Mouse (Mus musculus) gastrocnemius, adult 18-20 months (tissue): ENCODE measurements around the gene Cd164l2. TPM values are rescaled to one million over a fixed set of nuclear protein-coding genes. Genes with fewer than 3 reads are reported as not detected.

Experiments used
- DNase-seq: peaks from one replicate; pipeline ENCODE4 v3.0.0; 2021; ENCODE audit warnings: low spot score
- long read RNA-seq, 2 experiments: library from polyadenylated mRNA; stranded (forward); transcript quantifications; one replicate each; pipeline ENCODE4 v2.0.0; 2021
- total RNA-seq, 2 experiments: library from RNA; stranded (reverse); gene quantifications; 2 replicates each; pipeline ENCODE4 v1.2.3; 2021

The Cd164l2 gene
- not detected for total RNA-seq
- long read RNA-seq, experiment 1, partial matches to known transcripts: 0 of 1 reads
- long read RNA-seq, experiment 1, other reads (novel, unspliced or antisense): 0 of 1 reads
- long read RNA-seq, experiment 2: 0 reads

DNA sequence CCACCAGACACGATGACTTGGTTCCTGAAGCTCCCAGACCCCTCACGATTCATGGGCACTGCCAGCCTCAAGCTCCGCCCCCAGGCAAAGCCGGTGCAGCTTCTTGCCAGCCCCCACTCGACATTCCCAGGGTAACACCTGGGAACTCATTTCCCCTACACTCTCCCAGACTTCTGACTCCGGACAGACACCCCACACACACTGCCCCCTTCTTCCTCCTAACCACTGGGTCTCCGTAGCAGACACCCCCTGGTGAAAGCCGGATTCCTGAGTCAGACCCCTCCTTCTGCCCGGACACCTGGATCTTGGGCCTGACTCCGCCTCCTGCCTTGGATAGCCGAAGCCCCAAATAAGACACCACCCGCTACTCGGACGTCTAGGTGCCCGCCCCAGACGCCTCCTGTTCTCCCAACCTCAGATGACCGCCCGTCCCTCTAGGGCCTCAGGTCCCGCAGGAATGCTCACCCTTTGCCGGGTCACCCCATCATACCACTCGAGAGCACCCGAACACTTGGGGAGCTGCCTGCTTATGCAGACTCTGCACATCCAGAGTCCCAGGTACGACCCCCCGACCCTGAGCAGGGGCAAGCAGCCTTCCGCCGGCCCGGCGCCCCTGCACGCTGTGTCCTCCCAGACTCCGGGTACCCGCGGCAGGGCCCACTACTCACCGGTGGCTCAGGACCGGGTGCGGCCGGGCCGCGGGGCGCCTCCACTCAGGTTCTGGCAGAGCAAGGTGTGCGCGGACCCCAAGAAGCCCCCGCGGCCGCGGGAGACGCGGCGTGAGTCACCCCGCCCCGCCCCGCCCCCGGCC, at the start of gene Cd164l2, which contains the start of gene Gpr3:
Cd164l2 (plus strand) TSS at position 381 of the 811 bp plus-strand sequence.
Gpr3 (minus strand) TSS at position 786 of the 811 bp plus-strand sequence.
- no peak for DNase-seq

DNA sequence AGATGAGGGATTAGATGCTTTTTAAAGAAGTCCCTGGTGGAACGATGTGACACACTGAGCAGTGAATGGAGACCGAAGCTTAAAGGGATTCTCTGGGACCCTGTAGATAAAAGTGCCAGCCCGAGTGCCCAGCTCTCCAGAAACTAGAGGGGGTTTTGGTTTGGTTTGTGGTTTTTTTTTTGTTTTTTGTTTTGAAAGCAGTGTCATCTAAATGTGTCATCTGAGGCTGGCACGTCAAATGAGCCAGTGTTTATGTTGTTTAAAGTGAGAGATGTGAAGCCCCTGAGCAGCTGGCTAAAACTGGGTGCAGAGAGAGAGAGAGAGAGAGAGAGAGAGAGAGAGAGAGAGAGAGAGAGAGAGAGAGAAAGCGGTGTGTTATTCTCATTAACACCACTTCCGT, 49.7 kb upstream of the Cd164l2 start:
- DNase-seq: no peak

GRCm38 (mm10) chr4:133166773-133167172, 45.2 kb upstream of the Cd164l2 start:
- DNase-seq: no peak

DNA sequence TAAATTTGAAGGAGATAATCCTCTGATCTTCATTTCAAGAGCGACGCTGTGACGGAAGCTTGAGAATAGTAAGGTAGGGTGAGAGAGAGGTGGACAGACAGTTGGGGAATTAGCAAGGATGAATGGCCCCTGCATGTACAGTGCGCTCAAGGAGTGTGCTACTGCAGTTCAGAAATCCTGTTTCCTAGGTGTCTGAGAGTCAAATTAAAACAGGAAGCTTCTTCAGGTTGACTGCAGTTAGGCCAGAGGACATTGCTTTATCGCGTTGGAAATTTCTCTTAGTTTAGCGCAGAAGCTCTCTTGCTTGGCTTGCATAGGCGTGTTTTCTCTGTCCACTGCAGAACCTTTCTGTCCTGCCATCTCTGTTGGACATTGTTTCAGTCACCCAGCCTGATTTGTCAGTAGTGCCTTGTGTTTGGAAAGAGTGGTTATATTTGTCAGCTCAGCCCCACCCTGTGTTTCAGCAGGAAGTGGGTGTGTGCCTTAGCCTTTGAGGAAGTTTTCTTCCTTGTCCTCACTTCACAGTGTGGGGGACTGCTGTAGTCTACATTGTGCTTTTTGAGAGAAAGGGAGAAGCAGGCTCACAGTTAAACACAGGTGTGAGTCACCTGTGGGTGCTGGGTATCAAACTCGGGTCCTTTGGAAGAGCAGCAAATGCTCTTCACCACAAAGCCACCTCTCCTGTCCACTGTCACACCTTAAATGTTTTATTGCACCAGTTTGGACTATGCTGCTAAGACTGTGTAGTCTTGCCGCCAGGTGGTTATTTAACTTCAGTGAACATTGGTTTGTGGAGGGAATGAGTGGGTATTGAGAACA, 42.5 kb upstream of the Cd164l2 start:
- peak; percentile 53 for DNase-seq

DNA sequence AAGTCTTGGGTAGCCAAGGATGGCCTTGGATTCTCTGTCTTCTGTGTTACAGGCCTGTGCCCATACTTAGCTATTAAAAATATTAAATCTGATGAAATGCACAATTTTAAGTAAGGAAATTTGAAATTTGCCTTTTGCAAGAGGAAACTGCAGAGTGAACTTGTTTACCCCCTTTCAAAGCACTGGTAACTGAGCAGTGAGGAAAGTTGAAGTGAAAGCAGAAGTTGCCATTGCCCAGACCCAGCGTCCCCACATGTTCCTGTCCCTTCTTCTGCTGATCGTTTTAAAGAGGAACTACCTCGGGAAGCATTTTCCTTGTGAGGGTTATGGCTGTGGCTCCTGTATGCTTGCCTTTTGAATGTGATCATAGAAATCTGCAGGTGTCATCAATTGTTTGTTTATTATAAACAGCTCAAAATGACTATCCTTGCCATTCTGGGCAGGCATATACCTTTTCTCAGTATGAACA, 41.8 kb upstream of the Cd164l2 start:
- no peak for DNase-seq

- DNase-seq: no peak
These were observed 41.3 kb upstream of the Cd164l2 start for GRCm38 (mm10) chr4:133170616-133171015.

DNA sequence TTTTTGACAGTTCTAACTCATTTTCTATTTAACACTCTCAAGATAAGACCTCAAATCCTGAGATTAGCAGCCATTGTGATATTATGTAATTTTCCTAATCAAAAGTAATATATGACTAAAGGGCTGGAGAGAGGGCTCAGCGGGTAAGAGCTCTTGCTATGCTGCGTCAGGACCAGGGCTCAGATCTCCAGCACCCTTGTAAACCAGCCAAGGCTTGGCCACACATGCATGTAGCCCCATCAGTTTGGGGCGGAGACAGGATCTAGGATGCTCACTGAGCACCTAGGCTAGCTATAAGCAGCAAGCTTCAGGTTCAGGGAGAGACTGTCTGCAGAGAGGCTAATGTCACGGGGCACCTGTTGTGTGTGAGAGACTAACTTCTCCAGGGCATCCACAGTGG, 39.5 kb upstream of the Cd164l2 start:
- no peak for DNase-seq

DNA sequence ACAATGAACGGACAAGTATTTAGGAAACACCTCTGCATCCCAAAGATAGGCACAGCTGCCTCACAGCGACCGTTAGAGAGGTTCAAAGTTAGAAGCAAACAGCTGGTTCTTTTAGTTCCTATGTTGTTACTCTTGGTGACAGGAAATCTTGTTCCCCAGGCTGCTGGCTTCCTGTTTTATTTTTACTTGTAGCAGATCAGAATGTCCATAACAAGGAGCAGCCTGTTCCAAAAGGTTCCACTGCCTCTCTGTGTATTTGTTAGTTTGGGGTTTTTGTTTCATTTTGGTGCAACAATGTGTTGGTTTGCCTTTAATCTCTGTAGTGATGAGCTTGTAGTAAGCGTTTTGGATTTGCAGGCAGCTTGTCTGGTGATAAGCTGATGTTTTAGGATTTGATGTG, 37.6 kb upstream of the Cd164l2 start:
- peak; percentile 46 for DNase-seq

- no peak for DNase-seq
These were observed 36.7 kb upstream of the Cd164l2 start for GRCm38 (mm10) chr4:133175274-133175673.

DNA sequence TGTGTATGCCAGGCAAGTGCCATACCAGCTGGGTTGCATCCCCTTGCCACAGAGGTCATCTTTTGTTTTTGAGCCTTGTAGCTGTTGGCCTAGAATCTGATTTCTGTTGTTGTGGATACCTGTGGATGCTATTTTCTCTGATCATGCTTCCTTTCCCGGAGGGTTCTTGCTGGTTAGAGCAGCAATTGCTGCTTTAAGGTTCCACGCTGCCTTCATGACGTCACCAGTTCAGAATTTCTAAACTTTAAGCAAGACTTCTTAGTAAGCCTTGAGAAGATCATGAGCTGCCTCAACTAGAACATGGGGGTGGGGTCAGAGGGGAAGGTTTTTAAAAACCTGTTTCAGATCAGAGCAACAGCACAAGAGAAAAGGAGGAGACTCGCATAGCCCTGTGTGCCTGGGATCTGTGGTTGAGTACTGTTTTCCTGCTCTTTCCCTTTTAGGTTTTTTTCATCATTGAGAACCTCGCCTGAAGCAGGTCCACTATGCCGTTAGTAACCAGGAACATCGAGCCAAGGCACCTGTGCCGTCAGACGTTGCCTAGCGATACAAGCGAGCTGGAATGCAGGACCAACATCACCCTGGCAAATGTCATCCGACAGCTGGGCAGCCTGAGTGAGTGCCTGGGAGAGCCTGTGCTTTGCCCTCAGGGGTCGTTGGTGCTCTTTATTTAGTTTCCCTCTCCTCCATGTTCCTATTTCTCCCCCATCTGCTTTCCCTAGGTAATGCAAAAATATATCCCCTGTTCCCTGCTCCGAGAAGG, 35.8 kb upstream of the Cd164l2 start:
- DNase-seq: no peak

DNA sequence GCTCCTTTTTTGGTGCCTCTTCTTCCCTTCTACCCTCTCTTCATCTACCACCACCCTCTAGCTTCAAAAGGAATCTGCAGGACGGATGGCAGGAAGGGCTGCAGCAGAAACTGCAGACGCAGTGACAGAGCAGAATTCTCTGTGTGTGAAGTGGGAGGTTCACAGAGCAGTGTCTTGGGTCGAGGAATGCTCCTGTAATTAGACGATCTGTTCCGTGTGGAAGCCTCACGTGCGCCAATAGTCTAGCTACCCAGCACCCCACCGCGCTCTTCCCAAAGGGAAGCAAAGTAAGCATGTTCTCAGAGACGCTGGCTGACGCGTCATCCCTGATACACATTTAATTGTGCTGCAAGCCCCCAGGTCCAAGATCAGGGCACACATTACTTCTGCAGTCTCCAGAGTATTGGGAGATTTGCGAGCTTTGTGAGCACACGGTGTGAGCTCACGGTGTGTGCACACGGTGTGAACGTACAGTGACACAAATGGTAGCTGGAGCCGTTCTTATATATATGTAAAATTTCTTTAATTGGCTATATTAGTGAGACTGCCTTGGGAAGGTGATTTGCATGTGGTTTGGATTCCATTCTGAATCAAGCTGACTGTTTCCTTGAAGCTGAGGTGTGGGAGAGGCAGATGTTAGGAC, 35.0 kb upstream of the Cd164l2 start:
- no peak for DNase-seq

DNA sequence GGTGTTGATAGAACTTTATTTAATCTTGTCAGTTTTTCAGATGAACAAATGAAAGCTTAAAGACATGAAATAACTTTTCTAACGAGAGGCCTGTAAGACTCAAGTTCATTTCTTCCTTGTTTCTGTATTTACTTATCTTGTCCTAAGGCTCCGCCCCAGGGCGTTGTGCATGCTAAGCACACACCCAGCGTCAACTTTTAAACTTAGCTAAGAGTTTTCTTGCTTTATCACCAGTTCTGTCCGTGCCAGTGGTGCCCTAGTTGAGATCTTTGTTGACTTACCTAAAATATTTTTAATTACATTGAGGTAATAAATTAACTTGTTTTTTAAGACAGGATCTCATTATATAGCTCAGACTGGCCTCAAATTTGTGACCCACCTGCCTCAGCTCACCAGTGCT, 33.6 kb upstream of the Cd164l2 start:
- no peak for DNase-seq

- DNase-seq: no peak
These were observed 32.7 kb upstream of the Cd164l2 start for GRCm38 (mm10) chr4:133179258-133179657.

GRCm38 (mm10) chr4:133182439-133183033, 29.4 kb upstream of the Cd164l2 start:
- DNase-seq: no peak

DNA sequence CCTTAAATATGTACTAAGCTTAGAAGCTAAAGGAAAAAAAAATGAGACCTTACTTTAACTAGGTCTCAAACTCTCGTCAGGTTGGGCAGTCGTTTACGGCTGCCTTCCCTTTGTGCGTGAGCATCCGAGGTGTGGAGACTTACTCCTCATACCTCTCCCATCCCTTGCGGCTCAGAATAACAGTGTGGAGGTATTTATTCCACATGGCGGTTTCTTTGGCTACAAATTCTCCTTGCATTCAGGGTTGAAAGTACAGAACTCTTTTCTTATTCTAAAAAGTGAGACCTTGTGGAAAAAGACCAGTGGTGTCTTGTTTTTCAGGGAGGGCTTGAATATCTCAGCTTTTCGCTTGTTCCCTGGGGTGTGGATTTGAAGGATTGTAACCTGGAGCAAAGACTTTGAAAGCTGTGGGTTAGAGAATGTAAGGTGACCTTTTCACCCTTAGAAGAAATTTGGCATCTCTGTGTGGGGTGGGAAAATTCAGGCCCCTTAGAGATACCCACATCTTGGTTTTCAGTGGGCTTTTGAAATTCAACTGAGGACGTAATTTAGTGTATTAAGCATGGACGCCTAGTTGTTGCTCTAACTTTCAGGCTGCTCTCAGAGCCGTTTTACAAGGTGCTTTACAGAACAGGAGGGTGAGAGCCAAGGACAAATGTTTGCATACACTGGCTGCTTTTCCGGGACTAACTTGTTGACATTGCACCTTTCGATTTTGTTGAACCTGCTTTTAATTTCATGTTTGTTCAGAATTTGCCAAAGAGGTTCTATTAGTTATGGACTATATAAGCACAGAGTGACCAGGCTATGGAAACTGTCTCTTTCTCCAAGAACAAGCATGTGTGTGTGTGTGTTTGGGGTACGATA, 27.7 kb upstream of the Cd164l2 start:
- no peak for DNase-seq

DNA sequence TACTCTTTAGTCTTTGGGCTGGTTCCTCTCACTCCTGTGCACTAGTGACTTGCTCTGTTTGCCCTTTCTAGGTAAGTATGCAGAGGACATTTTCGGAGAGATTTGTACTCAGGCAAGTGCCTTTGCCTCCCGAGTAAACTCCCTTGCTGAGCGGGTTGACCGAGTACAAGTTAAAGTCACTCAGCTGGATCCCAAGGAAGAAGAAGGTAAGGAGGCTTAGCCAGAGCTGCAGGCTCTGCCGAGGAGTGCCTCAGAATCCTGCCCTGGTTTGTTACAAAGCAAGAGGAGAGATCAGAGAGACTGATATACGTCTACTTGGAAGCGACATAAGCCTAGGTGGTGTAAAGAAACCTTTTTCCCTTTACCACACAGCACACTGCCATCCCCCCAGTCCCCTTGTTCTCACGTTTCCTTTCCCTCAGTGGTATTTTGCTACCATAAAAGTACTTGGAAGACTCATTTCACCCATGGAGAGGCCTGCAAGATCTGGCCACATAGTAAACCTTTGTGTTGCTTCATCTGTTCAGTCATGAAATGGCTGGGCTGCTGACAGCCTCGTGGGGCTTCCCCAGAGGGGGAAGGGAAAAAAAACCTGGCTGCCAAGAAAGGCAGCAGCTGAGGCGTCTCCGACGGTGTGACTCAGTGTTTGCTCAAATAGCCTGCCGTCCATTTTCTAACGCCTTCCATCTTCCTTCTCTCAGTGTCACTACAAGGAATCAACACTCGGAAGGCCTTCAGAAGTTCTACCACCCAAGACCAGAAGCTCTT, 26.8 kb upstream of the Cd164l2 start:
- DNase-seq: peak; percentile 80

DNA sequence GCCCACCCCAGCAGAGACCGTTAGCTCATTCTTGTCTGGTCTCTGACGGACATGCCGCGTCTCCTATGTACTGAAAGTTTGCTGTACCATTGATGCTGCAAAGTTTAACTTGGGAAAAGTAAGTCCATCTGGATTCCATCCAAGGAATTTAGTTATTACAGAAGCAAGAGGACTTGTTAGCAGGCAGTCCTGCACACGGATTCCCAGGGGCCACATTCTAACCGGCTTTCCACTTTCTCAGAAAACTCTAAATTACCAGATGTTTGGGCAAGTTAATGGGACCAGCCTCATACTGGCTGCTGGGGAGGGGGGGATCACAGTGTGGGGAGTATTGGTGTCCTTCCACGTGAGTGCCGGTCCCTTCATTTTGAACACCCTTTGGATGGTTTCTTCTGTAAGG, 26.0 kb upstream of the Cd164l2 start:
- DNase-seq: peak; percentile 39

DNA sequence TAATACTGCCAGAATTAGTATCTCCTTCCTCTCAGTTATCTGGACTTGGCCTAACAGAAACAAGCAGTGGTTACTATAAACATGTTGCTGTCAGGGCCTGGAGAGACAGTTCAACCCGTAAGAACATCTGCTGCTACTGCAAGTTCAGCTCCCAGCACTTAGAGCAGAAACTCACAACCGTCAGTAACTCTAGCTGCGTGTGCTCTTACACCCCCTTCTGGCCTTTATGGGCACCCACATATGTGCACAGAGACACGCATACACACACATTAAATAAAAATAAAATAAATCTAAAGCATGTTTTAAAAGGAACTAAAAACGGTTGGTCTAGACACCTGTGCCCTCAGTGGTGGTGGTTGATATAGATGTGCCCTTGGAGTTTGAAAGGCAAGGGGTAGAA, 25.1 kb upstream of the Cd164l2 start:
- DNase-seq: no peak

- DNase-seq: no peak
These were observed 22.5 kb upstream of the Cd164l2 start for GRCm38 (mm10) chr4:133189396-133189795.
